Mouse (Mus musculus) retina, postnatal 1 day (tissue): Measurements from ENCODE around the gene Gjd2.

Experiments used
- DNase-seq: peaks from one replicate; pipeline ENCODE4 v3.0.0-alpha.2; 2012

The Gjd2 gene

DNA sequence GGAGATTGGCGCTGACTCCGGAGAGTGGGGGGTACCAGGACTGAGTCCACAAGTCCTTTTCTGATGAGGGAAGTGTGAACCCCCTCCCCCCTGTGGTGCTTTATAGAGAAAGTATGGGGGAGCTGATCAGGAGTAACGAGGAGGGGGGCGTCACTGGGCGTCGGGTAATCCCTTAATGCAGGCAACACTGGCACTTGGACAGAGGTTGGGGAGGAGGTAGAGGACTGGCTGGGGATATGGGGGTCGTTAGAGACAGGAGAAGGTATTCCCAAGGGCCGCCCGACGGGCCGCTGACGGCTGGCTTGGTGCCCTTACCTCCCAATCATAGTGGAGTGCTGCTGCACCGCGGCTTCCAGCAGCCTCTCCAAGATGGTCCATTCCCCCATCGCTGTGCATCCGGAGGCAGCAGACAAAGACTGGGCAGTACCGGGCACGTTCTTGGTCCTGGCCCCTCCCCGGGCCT, 639 bp downstream of the Gjd2 start:
- peak; percentile 48 for DNase-seq

DNA sequence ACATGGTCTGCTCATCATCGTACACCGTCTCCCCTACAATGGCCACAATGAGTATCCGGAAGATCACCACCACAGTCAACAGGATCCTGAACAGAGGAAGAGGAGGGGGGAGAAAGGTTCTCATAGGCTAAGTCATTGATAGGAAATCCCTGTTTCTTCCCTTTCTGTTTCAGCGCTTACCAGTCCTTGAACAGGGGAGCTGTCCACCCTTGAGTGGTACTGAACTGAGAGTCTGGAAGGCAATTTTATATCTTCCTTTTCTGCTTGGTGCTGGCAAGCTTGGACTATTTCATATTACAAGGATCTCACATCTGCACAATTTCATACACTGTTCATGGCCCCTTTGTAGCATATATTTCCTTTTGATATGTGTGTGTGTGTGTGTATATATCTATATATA, 1.6 kb downstream of the Gjd2 start:
- DNase-seq: peak; percentile 70

DNA sequence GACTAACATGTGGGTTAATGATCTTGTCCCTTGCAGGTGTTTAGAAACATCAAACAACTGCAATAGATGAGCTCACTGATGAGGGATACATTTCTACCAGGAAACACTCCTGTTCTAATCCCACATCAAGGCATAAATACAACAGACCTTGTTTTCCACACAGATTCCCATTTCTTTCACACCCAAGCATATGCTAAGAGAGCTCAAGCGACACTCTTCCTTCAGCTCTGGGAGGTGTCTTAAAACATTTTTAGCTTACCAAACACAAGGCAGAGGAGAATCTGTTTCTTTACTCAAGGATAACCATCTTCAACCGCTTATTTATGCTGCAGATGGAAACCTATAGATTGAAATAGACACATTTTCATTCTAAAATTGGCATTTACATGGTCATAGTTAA, 5.1 kb downstream of the Gjd2 start:
- no peak for DNase-seq

DNA sequence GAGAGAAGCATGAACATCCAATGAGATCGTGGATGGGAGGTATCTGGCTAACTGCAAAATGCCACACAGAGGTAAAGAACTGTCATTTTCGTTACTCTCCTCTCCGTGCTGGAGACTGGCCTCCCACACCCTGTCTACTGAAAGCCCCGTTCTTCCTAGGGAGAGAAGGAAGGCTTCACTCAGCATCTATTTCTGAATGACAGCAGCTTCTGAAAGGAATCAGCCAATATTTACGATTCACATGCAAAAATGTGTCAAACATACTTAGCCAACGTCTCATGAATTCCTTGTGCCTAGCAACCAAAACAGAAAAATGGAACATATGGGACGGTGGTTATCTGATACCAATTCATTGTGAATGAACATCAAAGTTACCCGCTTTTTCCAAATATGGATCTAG, 15.9 kb downstream of the Gjd2 start:
- DNase-seq: no peak

DNA sequence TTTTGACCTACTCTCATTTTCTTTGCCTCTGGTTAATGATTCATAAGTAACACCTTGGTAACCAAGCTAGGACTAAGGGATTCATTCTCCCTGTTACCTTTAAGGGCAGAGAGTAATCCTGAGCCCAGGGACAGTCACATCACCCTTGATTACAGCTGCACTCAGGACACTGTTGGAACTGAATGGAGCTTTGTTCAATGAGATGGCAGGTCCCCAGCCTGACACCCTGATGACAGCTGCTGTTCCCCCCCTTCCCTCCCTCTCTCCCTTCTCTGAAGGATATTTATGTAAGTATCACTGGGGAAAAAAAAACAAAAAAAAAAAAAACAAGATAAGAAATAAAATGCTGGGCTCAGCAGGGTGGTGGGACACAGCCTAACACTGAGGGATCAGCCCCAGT, 16.5 kb downstream of the Gjd2 start:
- DNase-seq: peak; percentile 43

DNA sequence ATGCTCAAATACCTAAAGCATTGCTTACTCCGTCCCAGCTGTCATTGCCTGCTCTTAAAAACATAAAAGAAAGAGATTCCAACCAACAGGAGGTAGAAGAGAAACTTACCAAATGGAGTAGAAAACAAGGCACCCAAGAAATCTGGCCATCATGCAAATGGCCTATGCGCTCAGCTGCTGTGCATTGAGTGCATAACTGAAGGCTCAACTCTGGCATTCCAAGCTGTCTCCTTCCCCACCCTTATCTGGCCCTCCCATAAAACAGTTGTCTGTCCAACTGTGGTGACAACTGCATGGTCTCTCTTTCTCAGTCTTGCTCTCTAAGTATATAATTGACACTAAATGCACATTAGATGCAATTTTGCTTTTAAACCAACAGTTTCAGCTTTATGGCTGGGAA, 28.5 kb downstream of the Gjd2 start:
- no peak for DNase-seq

DNA sequence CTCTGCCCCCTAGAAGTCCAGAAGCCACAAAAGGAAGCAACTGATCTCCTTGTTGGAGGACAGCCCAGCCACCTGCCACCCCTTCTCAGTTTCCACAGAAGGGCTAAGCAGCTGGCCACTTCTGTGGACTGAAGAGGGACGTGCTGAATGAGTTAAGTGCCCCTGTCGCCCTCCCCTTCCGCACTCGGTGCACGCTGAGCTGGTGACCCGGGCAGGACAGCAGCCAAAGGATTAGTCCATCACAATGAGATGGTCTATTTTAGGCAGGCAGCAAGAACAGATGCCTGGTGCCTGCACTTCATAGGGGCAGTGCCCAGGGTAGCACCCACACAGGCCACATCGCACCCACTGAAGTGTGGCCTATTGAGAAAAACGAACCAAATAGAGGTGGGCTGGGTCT, 32.8 kb downstream of the Gjd2 start:
- peak; percentile 89 for DNase-seq

DNA sequence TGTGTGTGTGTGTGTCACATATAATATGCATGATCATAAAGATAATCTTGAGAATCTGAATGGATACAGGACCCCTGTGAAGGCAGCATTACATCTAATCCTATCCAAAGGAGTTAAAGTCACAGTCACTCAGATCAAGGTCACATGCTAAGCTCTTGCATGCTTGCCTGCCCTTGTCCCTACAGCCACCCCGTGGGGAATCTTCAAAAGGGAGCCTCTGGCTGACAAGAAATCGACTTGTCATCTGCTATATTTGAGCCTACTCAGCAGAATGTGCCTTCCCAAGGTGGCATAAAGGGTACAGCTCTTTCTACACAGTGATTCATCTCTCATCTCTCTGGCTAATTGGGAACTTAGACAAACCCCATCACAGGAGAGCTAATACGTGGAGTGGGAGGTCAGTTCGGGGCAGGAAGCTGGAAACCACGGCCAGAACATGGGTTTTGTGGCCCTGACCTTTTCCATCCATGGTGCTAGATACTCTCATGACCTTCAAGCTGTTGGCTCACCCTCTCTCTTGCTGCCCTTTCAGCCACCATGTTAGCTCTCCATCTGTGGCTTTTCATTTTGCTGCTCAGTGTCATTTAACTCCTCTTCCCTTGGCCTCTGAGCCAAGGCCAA, 35.2 kb downstream of the Gjd2 start:
- DNase-seq: peak; percentile 72

DNA sequence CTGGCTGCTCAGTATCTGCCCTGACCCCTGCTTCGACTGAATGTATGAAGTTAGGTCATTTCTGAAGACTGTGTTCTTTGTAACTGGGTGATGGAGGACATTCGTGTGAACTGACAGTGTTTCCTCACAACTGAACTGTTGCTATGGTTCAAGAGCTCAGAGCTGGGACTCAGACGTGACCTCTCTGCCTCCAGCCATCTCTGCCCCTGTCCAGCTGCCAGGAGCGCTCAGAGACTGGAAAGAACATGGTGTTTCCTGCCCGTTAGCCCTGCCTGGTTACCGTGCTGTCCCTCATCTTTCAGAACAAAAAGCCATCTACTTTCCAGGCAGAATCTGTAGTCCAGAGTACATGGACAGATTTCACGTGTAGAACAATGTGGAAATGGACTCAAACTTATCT, 39.5 kb downstream of the Gjd2 start:
- peak; percentile 7 for DNase-seq

DNA sequence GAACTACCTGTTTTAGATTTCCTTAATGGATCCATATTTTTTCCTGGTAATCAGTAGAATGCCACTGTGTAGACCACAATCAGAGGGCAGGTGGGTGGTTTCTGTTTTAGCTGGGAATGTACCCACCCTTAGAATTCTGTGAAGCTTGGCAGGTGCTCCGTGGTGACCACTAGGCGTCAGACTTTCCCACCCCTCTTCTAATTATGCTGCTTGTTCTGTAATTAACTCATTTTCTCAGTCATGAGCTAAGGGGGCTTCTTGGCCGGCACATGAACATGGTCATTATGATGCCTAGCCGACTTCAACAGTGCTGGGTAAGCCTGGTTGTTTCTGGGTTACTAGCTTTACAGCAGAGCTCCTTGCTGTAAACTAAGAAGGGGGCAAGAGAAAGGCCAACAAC, 47.0 kb downstream of the Gjd2 start:
- peak; percentile 68 for DNase-seq
